Mouse (Mus musculus): Measurements from ENCODE around the gene Wdr62. TPM values are rescaled to one million over a fixed set of nuclear protein-coding genes. Genes with fewer than 3 reads are reported as not detected.

Wdr62 gene
- total RNA-seq, 2 experiments from 2014 or later = 1.0 to 1.1 TPM

- intact Hi-C loops (cut with DNase I) = no loop called here
- peak; percentile 34 to 39 for DNase-seq (ENCODE audit: low spot score in 2 of 2)
These were observed 86.0 kb downstream of the Wdr62 start for GRCm38 (mm10) chr7:30194101-30194831.

DNA sequence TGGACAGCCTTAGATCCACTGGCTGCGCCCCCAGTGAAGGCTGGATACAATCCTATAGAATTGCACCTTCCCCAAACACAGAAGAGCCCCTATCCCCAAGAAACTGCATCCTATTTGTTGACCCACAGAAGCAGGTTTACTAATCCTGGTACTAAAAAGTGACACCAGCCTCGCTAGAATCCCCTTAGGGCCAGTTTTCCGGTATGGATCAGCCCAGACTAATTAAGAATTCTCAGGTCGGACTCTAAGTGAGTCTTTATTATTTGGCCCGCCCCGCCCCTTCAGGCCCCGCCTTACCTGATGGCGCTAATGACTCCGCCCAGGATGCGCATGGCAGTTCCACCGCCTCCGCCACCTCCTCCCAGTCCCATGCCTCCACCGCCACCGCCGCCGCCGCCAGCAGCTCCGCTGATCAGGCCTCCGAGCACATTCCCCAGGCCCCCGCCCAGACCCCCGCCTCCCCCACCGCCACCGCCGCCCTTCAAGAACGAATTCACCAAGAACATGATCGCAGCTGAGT, 86.6 kb downstream of the Wdr62 start:
- DNase-seq (ENCODE audit: low spot score in 2 of 2) = peak; percentile 61 to 70
- intact Hi-C loops (cut with DNase I) = no loop called here

DNA sequence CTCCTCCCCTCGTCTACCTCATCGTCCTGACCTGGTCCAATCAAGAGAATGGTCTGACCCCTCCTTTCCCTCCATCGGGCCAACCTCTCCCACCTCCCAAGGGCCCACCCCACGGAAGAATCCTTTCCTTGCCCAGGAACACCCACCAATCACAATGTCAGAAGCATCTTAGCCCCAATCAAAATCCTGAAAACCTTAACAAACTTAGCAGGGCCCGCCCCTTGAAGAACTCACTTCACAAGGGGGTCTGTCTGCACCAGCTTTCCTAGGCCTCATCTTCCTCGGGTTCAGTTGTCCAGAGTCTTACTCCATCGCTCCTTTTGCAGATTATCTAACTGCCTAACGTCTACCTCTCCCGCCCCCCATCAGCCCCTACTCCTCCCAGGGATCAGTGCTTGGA, 87.2 kb downstream of the Wdr62 start:
- no peak for DNase-seq (ENCODE audit: low spot score in 2 of 2)
- intact Hi-C loops (cut with DNase I) = no loop called here

DNA sequence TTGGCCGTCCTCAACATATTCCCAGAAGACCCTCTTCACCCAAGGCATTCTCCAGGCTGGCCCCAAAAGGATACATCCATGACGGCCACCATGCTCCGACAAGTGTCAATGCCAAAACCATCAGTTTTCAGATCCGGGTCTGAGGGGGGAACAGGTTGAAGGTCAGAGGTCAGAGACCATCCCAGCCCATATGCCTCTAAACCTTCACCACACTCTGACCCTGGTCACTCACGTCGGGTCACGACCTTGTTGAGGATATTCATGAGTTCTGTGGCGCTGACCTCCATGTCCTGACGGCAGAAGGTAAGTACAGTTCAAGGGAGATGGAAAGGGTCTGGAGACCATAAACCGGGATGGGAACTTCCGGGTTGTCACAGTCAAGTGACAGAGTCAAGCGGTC, 88.1 kb downstream of the Wdr62 start:
- intact Hi-C loops (cut with DNase I) = no loop called here
- no peak for DNase-seq (ENCODE audit: low spot score in 2 of 2)

Other genes with a start within 250 kb of the Wdr62 start
- 1 to 10 TPM; 7.7 to 8.5 TPM for gene Zfp14, start 229.0 kb downstream of the Wdr62 start, total RNA-seq (2021)
- 1 to 10 TPM; 3.4 to 4.5 TPM for gene Zfp82, start 207.5 kb downstream of the Wdr62 start, total RNA-seq (2021)
- gene Gm26920, start 190.0 kb downstream of the Wdr62 start, total RNA-seq (2021) = 1 to 10 TPM in 1 of 2 experiments, not detected in 1; 1.1 TPM
- 1 to 10 TPM; 7.5 to 7.6 TPM for gene Zfp566, start 189.9 kb downstream of the Wdr62 start, total RNA-seq (2021)
- 10 to 100 TPM; 65.6 to 70.4 TPM for gene Zfp260, start 185.6 kb downstream of the Wdr62 start, total RNA-seq (2021)
- 10 to 100 TPM; 29.9 to 38.4 TPM for gene Zfp382, start 158.5 kb downstream of the Wdr62 start, total RNA-seq (2021)
- gene Zfp146, start 110.7 kb downstream of the Wdr62 start, total RNA-seq (2021) = 10 to 100 TPM; 40.5 to 48.3 TPM
- 1 to 10 TPM; 5.8 to 6.0 TPM for gene Cox7a1, start 96.3 kb downstream of the Wdr62 start, total RNA-seq (2021)
- gene Capns1, start 81.6 kb downstream of the Wdr62 start, total RNA-seq (2021) = 100 to 1,000 TPM; 175 to 181 TPM
- gene Polr2i, start 48.5 kb downstream of the Wdr62 start, total RNA-seq (2021) = 10 to 100 TPM; 45.6 to 53.4 TPM
- 100 to 1,000 TPM; 135 to 142 TPM for gene Tbcb, start 48.1 kb downstream of the Wdr62 start, total RNA-seq (2021)
- gene Ovol3, start 44.7 kb downstream of the Wdr62 start, total RNA-seq (2021) = not detected
- gene Thap8, start 325 bp downstream of the Wdr62 start, total RNA-seq (2021) = under 1 TPM; 0.32 to 0.41 TPM
- 100 to 1,000 TPM; 491 to 494 TPM for gene Clip3, start 11.3 kb upstream of the Wdr62 start, total RNA-seq (2021)
- 10 to 100 TPM; 58.7 to 65.2 TPM for gene Alkbh6, start 28.3 kb upstream of the Wdr62 start, total RNA-seq (2021)
- 1 to 10 TPM; 6.4 to 9.1 TPM for gene Syne4, start 34.4 kb upstream of the Wdr62 start, total RNA-seq (2021)
- under 1 TPM; 0.52 to 0.54 TPM for gene E130208F15Rik, start 41.3 kb upstream of the Wdr62 start, total RNA-seq (2021)
- 1 to 10 TPM; 7.5 to 9.4 TPM for gene Sdhaf1, start 43.5 kb upstream of the Wdr62 start, total RNA-seq (2021)
- gene Lrfn3, start 82.4 kb upstream of the Wdr62 start, total RNA-seq (2021) = 10 to 100 TPM; 32.9 to 35.1 TPM
- 10 to 100 TPM; 25.0 to 28.4 TPM for gene Tyrobp, start 133.3 kb upstream of the Wdr62 start, total RNA-seq (2021)
- gene Hcst, start 139.4 kb upstream of the Wdr62 start, total RNA-seq (2021) = 1 to 10 TPM; 1.2 to 2.1 TPM
- gene Nfkbid, start 141.3 kb upstream of the Wdr62 start, total RNA-seq (2021) = 1 to 10 TPM; 2.9 to 3.6 TPM
- gene Aplp1, start 165.1 kb upstream of the Wdr62 start, total RNA-seq (2021) = 1,000 to 10,000 TPM; 1,238 to 1,418 TPM
- gene Kirrel2, start 177.3 kb upstream of the Wdr62 start, total RNA-seq (2021) = 10 to 100 TPM; 12.9 to 17.8 TPM
- gene Nphs1, start 177.9 kb upstream of the Wdr62 start, total RNA-seq (2021) = under 1 TPM; 0.99 to 1.00 TPM
- not detected for gene Prodh2, start 213.2 kb upstream of the Wdr62 start, total RNA-seq (2021)